Mouse (Mus musculus) urinary bladder, postnatal 10 days (tissue): ENCODE measurements around the gene Srrm1.
"Not testable (repeated sequence)": the region's sequence is repeated elsewhere in the genome, so short reads cannot be mapped to it uniquely, and the experiment has no call there.

Experiments used
- DNase-seq: peaks from one replicate; pipeline ENCODE4 v3.0.0; 2022; ENCODE audit warnings: low spot score

Srrm1 gene

DNA sequence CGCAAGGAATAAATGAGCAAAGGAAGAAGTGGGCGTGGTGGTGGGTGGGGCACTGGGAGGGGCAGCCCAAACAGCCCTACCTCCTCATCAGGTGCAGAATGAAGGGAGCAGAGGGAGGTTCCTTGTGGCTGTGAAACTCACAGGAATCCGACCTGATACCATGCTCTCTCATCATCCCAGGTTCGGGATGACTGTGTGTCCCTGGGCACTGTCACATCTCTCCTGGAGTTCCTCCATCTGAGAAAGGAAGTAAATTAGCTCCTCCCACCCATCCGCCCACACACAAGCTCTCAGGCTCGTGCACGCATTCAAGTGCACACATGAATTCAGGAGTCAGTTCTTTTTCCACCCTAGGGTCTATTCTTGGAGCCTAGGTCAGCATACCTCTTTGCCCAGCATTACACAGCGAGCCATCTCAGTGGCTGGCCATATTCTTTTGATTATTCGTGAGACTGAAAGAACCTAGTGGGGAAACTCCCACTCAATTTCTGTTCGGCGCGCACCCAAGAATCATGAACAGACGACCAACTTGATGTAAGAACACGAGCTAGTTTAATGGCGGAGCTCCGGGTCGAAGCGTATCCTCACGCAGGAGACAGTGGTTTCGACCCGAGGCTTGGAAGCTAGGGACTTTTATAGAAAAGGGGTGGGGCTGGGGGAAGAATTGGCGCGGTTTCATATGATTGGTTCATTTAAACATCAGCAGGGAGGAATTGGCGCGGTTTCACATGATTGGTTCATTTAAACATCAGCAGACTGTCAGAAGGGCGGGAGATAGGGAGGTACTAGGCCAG, 52.7 kb downstream of the Srrm1 start:
- DNase-seq: no peak

DNA sequence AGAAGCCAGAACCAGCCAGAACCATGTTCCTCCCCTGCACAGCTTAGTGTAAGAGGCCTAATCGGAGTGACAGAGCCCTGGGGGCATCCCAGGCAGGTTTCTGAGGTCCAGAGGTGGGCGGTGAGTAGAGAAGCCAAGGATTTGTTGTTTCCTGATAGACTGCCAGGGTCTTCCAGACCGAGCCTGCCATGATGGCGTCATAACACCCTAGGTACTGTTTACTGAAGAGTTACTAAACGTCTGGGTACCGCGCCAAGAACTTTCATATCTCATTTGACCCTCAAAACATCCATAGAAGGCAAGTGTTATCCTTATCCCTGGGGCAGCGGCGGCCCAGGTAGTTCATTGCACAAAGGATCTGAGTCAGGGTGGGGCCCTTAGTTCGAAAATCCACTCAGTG, 54.4 kb downstream of the Srrm1 start:
- DNase-seq: no peak

DNA sequence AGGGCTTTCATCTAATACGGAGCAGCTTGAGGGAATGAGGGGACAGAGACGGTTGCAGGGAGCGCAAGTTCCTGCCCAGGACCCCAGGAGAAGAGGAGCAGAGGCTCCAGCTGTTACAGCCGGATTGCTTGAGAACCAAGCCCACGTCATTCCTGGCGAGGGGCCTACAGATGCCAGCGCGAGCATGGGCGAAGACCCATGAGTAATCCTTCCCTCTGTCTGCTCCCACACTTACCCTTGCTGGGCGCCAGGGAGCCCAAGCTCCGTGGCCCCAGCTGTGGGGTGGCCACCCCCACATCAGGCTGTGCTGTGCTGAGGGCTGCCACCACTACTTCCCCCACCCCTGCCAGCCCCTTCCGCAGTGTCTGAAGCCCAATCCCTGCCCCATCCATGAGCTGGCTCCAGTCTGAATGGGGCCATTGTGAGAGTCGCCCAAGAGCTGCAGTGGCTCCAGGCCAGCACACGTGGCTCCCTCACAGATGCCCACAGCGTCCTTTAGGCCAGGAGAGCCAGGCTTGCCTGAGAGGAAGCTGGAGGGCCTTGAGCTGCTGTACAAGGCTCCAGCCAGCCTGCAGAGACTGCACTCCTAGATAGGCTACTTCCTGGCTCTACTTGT, 55.1 kb downstream of the Srrm1 start:
- DNase-seq: no peak

DNA sequence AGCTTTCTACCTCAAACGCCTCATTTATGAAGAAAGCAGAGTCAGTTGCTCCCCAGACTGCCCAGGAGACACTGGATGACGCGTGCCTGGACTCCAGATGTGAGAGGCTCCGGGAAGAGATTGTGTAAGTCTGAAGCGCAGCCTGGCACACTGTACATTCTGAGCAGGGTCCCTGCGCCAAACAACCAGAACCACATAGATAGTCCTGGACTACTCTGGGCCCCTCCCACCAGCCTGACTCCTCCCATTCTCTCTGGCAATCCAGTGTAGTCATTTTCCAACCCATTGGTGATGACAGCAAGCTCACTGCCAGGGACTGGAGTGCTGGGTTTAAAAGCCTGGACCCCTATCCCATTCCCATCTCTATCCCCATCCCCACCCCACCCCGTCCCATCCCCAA, 56.0 kb downstream of the Srrm1 start:
- no peak for DNase-seq

DNA sequence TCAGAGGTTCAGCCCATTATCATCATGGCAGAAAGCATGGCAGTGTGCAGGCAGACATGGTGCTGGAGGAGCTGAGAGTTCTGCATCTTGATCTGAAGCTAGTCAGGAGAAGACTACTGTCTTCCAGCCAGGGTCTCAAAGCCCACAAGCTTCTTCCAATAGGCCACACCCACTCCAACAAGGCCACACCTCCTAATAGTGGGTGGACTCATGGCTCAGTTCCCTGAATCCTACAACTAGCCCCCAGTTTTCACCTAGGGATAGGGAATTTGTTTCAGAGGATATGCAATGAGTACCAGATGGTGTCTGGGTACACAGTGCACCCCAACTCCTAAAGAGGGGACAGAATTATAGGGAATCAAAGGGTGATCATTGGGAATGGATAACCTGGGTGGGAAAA, 56.6 kb downstream of the Srrm1 start:
- DNase-seq: no peak

DNA sequence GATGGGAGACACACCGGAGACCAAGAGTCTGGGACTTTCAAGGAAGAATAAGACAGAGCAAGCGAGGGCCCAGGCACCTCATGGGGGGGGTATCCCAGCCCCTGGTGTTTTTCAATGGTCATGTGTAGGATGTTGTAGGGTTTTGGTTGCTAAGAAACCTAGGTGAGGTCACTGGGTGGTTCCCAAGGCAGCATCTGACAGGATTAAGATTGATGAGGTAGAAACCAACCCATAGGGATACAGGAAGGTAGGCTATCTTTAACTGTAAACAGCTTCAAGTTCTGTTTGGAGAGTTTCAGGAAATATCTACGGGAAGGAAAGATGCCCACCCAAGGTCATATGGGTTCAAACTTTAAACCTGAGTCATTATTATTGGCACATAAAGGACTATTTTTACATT, 59.3 kb downstream of the Srrm1 start:
- DNase-seq: no peak

DNA sequence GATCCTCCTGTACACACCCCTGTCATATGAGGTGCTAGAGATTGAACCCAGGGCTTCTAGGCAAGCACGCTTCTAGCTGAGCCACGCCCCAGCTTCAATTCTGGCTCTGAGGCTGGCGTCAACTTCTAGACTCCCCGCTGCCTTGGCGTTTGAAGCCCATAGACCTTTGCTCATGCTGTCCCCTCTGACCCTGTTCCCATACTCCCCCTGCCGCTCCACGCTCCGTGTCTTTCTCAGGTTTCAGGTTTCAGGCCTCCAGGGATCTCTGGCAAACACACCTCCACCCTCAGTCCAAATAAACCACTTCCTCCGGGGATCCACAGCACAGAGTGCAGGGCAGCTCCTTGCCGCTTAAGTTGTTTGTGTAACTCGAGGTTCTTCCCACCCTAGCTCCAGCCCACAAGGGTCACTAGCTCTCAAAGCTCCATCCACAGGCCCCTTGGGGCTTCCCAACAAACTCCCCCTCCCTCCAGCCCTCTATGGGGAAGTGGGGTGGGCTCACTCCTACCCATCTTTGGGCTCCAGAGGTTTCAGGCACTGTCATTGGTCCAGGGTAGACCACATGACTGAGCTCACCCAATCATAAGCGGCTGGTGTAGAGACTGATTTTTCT, 60.5 kb downstream of the Srrm1 start:
- no peak for DNase-seq

DNA sequence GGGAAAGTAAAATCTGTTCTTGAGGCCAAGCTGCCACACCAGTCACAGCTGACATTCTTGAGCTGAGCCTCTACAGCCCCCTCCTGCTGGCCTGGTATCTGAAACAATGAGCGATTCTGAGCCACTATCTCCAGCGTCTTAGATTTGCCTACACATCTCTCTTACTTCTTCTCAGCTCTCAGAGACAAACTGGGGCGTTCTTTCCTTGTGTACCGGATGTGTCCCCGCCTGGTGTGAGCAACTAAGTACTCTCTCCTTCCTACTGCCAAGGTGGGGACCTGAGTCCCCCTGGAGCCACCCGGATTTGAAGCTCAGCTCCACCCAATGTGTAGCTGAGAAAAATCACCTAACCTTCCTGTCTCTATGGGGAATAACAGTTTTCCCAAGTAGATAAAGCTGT, 61.3 kb downstream of the Srrm1 start:
- DNase-seq: no peak

DNA sequence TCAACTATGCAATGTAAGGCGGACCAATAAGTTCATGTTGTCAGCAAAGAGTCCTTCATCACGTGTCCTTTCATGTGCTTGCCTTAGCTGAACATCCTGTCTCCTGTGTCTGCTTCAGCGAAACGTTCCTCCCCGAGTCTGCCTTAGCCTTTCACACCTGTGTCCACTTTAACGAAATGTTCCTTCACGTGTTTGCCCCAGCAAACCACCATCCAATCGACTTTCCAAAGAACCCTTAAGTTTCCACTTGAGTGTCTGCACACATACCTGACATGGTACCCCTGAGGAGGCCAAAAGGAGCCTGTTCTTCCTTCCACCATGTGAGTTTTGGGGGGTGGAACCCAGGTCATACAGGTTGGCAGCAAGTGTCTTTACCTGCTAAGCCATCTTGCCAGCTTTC, 61.9 kb downstream of the Srrm1 start:
- DNase-seq: no peak

DNA sequence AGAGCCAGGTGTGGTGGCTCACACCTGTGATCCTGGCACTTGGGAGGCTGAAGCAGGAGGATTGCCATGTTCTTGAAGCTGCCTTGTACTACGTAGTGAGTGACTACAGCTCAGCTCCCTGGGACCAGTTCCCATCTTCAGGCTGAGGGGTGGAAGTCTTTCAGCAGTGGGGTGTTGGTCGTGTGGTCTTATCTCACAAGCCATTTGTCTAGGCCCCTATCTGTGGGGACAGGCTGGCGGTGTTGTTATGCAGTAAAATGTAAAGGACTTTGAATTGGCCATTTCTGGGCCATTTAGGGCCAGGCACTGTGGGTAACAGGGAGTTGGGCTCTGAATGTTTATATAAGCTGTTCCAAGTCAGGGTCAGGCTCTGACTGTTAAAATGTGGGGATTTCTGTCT, 65.1 kb downstream of the Srrm1 start:
- no peak for DNase-seq

DNA sequence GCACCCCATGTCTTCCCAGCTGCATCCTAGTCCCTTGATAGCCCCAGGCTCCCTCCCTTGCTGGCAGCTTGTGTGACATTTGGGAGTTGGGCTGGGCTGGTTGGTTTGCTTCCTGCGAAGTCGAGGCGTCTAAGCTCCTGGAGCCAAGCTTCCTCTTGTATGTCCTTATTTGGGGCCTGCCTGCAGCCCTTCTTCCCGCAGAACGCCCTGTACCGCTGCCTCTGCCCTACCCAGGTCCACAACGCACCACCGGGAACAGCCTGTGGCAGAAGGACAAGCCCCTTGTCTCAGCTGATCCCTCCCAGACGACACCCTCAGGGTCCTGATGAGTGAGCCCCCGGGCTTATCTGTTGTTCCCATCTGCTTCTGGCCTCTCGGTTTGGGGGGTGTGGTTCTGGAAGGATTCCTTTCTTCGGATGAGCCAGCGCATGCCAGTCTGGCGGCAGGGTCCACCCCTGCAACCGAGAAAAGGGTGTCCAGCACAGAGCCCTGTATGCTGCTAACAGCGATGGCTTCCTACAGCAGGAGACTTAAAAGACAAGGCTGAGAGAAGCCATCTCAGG, 66.2 kb downstream of the Srrm1 start:
- DNase-seq: no peak

DNA sequence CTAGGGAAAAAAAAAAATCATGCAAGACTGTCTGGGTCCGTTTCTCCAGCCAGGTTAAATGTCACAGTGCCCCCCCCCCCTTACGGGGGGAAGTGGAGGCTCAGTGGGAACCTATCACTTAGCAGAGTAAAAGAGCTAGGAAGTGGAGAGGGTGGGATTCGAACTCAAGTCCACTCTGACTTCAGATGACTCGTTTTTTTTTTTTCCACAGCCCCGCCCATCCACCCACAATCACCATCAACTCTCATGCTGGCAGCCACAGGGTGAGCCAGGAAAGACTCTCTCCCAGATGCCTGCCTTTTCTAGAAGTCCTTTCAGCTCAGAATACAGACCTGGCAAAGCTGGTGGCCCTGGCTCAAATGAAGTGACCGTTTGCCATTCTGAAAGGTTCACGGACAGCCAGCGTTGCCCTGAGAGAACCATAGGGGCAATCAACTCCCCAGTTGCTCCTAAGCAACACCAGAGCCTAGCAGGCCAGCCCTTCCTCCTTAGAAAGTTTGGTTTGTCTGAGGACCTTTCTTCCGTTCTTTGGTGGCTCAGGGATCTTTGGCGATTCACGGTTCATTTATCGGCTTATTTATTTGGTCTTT, 67.0 kb downstream of the Srrm1 start:
- DNase-seq: no peak

DNA sequence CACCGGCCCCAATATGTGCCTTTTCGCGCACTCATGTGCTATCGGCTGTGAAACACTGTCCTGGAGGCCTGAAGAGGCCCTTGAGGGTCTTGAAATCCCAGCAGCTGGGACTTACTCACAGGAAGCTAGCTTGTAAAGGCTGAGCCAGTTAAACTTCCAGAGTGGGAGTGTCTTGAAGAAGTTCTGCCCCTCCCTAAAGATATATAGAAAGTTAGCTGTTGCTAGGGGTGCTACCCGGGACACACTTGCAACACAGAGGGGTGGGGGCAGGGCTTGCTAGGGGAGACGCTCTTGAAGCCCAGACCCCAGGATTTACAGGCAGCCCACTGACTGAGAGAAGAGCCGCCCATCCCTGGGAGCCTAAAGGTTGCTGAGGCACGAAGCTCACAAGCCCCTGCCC, 67.7 kb downstream of the Srrm1 start:
- no peak for DNase-seq

DNA sequence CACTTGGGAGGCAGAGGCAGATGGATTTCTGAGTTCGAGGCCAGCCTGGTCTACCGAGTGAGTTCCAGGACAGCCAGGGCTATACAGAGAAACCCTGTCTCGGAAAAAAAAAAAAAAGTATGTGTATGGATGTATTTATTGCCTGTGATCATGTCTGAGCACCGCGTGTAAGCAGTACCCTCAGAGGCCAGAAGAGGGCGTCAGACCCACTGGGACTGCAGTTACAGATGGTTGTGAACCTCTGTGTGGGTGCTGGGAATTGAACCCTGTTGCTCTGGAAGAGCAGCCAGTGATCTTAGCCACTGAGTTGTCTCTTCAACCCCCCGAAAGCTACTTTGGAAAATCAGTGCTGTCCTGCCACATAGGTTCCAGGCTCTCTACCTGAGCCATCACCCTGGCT, 69.2 kb downstream of the Srrm1 start:
- DNase-seq: no peak

DNA sequence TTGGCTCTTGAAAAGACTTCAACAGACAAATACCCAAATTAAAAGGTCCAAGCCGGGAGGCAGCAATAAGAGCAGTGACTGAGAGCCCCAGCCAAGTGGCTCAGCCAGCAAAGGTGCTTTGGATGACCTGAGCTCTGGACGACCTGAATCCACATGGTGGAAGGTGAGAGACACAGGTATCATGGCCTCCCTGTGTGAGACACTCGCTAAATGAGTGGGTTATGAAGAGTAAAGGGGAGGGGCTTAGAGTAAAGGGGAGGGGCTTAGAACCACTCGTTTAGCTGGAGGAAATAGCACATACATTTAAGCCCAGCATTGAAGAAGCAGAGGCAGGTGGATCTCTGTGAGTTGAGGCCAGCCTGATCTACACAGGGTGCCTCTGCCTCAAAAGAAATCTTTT, 69.7 kb downstream of the Srrm1 start:
- DNase-seq: no peak

DNA sequence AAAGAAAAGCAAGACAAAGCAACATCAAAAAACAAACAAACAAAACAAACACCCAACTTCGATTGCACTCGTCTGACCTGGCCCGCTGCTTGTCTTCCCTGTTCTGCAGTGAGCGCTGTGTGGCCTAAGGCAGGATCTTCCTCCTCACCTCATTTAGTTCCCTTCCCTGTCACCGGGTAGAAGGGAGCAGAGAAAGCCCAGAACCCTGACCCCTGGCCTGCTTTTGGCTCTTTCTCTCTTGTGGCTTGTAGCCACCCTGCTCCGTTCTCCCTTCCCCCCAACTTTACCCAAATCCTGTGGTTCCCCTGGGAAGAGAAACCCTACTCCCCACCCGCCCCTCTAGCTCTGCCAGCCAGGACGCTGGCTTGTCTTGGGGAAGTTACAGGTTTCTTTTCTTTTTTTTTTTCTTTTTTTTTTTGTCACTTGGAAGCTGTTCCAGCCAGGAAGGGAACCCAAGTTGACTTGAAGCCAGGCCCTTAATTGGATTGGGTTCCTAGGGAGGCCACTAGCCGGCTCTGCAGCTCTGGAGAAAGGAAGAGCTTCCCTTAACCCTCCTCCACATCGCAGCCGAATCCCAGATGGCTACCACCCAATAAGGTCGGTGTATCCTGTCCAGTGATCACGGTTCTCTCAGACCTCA, 70.3 kb downstream of the Srrm1 start:
- no peak for DNase-seq

DNA sequence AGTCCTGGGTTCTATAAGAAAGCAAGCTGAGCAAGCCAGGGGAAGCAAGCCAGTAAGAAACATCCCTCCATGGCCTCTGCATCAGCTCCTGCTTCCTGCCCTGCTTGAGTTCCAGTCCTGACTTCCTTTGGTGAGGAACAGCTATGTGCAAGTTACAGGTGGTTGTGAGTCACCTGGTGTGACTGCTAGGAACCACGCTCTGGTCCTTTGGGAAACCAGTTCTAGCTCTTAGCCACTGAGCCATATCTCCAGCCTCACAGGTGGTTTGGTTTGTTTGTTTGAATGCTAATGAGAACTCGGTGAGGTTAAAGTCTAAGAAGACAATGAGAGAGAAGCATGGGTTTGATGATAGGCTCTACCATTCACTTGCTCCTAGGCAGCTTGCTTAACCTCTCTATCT, 73.1 kb downstream of the Srrm1 start:
- not testable (repeated sequence) for DNase-seq

DNA sequence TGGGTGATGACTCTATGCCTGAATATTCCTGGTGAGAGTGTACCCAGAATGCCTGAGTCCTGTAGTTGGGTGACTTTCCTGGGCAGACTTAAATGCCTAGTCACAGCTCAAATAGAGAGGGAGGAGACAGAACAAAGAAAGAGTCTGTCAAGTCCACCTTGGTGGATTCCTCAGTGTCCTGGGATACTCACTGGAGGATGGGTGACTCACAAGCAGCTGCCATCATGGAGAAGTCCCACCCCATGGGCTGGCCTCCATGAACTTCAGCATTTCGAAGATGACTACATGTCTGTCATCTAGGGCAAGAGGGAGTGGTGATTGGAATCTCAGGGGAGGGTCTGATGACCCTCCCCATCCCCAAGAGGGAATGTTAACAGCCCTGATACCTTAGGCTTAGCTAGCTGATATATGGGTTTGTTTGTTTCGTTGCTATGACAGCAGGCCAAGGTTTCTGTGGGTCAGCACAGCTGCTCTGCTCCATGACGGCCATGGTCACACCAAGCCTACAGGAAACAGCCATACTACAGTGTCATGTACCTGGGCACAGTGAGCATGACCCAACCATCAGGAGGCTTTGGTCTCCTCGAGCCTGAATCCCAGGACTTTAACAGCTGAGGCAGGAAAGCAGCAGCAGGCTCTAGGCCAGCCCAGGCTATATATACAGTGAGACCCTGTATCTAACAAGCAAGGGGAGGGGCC, 76.3 kb downstream of the Srrm1 start:
- DNase-seq: no peak

DNA sequence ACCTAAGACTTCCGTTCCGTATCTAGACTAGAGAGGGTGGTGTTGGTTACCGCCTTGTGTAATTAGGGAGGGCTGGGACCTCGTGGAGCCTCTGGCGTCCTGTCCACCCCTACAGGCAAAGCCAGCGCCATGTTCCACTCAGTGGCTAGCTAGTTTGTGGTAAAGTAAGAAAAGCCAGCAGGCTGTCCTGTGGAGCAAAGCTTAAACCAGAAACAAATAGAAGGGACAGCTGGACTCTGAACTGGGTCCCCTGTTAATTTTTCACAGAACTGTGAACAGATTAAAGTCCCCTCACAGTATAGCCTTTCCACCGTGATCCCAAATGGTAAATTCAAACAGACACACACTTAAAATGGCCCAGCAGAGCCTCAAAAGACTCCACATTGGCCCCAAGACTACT, 78.4 kb downstream of the Srrm1 start:
- no peak for DNase-seq

DNA sequence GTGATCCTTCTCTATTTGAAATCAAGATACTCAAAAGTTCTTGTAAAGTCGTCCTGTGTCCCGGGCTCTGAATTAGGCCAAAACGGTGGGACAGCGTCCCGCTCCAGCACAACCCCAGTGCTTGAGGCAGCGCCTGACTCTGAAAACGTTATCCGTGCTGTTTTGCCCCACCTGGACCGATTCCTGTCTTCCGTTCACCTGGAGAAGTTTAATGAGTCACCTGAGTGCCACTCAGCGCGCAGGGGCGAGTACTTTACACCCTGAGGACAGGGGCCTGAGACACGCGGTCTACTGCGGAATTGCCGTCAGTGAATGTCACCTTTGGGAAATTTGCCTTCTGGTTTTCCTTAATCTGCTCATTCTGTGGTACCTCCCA, 79.8 kb downstream of the Srrm1 start:
- DNase-seq: no peak

DNA sequence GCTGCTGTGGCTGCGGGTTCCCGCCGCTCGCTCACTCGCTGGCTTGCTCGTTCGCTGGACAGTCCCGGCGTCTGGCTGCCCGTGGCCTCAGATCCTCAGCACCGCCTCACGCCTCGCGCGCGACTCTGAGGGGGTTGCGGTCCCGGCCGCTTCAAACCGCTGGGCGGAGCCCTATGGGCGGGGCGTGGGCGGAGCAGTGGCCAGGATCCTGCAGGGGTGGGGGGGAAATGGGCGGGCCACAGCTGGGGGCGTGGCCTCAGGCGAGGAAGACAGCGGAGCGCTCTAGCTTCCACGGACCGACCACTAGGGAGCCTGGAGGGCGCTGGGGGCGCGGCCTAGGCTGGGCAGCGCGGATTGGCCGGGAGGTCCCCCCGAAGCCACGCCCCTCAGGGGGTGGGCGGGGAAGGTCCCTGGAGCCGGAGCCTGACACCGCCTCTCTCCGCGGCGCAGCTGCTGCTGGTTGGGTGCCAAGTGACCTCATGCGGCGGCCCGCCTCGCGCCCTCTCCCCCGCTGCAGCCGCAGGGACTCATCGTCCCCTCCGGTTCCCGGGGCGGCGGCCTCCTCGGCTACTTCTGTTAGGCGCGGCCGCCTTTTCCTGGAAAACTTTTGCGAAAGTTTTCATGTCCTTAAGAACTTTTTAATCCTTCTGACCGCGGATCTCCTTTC, 80.3 kb downstream of the Srrm1 start, which contains the start of gene Clic4:
TSS of gene Clic4 (minus strand) at position 175 of the 667 bp plus-strand sequence.
- peak; percentile 99 for DNase-seq
